Mouse (Mus musculus): Measurements from ENCODE around the gene Sycp2l.

Sycp2l gene

GRCm38 (mm10) chr13:41113940-41114339 is at the start of gene Sycp2l:
Sycp2l (plus strand) TSS chr13:41114307.
- no peak for DNase-seq (ENCODE audit: extremely low spot score, low read depth, low spot score)

- DNase-seq (ENCODE audit: extremely low spot score, low read depth, low spot score): no peak
Observed at GRCm38 (mm10) chr13:41067618-41068017, 46.5 kb upstream of the Sycp2l start.

GRCm38 (mm10) chr13:41071617-41072016 is 42.5 kb upstream of the Sycp2l start:
- DNase-seq (ENCODE audit: extremely low spot score, low read depth, low spot score): no peak

- no peak for DNase-seq (ENCODE audit: extremely low spot score, low read depth, low spot score)
Observed at GRCm38 (mm10) chr13:41073819-41074218, 40.3 kb upstream of the Sycp2l start.

GRCm38 (mm10) chr13:41077921-41078320 is 36.2 kb upstream of the Sycp2l start:
- DNase-seq (ENCODE audit: extremely low spot score, low read depth, low spot score): no peak

- DNase-seq (ENCODE audit: extremely low spot score, low read depth, low spot score): no peak
Observed at GRCm38 (mm10) chr13:41078690-41079420, 35.3 kb upstream of the Sycp2l start.

GRCm38 (mm10) chr13:41079421-41079780 is 34.7 kb upstream of the Sycp2l start, which contains the start of gene Mak:
Mak (minus strand) TSS chr13:41079706.
- peak; percentile 31 for DNase-seq (ENCODE audit: extremely low spot score, low read depth, low spot score)

- DNase-seq (ENCODE audit: extremely low spot score, low read depth, low spot score): no peak
Observed at GRCm38 (mm10) chr13:41079859-41080258, 34.2 kb upstream of the Sycp2l start.

GRCm38 (mm10) chr13:41080700-41081099 is 33.4 kb upstream of the Sycp2l start:
- no peak for DNase-seq (ENCODE audit: extremely low spot score, low read depth, low spot score)

GRCm38 (mm10) chr13:41084521-41084920 is 29.6 kb upstream of the Sycp2l start:
- DNase-seq (ENCODE audit: extremely low spot score, low read depth, low spot score): no peak

- peak; percentile 30 for DNase-seq (ENCODE audit: extremely low spot score, low read depth, low spot score)
Observed at GRCm38 (mm10) chr13:41085140-41085539, 29.0 kb upstream of the Sycp2l start.

- no peak for DNase-seq (ENCODE audit: extremely low spot score, low read depth, low spot score)
Observed at GRCm38 (mm10) chr13:41088746-41089145, 25.4 kb upstream of the Sycp2l start.

GRCm38 (mm10) chr13:41091271-41091670 is 22.8 kb upstream of the Sycp2l start:
- no peak for DNase-seq (ENCODE audit: extremely low spot score, low read depth, low spot score)

GRCm38 (mm10) chr13:41094160-41094559 is 19.9 kb upstream of the Sycp2l start:
- DNase-seq (ENCODE audit: extremely low spot score, low read depth, low spot score): no peak

- DNase-seq (ENCODE audit: extremely low spot score, low read depth, low spot score): no peak
Observed at GRCm38 (mm10) chr13:41097324-41098058, 16.6 kb upstream of the Sycp2l start.

GRCm38 (mm10) chr13:41098325-41098724 is 15.8 kb upstream of the Sycp2l start:
- DNase-seq (ENCODE audit: extremely low spot score, low read depth, low spot score): no peak

GRCm38 (mm10) chr13:41100031-41100430 is 14.1 kb upstream of the Sycp2l start:
- DNase-seq (ENCODE audit: extremely low spot score, low read depth, low spot score): no peak

- DNase-seq (ENCODE audit: extremely low spot score, low read depth, low spot score): no peak
Observed at GRCm38 (mm10) chr13:41103841-41104525, 10.1 kb upstream of the Sycp2l start.

GRCm38 (mm10) chr13:41105541-41105940 is 8.6 kb upstream of the Sycp2l start:
- DNase-seq (ENCODE audit: extremely low spot score, low read depth, low spot score): no peak

- DNase-seq (ENCODE audit: extremely low spot score, low read depth, low spot score): no peak
Observed at GRCm38 (mm10) chr13:41110935-41111334, 3.2 kb upstream of the Sycp2l start, which contains the start of gene Gcm2. Gcm2 (minus strand) TSS chr13:41111035.

- peak; percentile 26 for DNase-seq (ENCODE audit: extremely low spot score, low read depth, low spot score)
Observed at GRCm38 (mm10) chr13:41119152-41119945, 5.2 kb downstream of the Sycp2l start.

Measured in hindlimb bud, embryonic 11.5 days (tissue).